Mouse (Mus musculus) thymus, postnatal 10 days (tissue): ENCODE measurements around the gene Gm20604.

Experiments
- DNase-seq, 2 experiments: peaks; one replicate each; pipeline ENCODE4 v3.0.0; 2021; ENCODE audit warnings: low spot score in 2 of 2

The Gm20604 gene

DNA sequence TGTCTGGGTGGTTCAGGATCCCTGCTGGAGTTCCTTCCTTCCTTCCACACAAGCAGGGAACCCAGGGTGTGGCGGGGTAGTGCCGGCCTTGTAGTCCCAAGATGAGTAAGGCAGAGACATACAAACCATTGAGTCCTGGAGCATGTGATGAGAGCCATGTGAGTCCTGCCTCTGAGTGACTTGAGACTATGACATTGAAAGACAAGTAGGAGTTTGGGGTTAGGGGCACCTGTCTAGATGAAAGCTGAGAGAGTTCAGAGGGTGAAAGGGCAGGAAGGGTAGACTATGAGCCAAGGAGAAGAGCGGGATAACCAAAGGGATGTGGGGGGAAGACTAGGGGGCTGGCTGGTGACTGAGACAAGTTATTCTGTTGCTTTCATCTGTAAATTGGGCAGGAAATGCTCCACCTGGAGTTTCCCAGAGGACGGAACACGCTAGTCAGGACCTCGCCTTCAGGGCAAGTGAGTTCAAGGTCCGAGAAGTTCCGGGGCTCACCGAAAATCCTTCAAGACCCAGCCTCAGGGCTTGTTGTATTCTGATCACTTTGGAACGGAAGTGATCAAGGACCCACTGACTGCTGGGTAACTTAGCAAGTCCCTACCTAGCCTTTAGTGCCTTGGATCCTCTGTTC is 51.5 kb downstream of the Gm20604 start:
- DNase-seq = no peak

GRCm38 (mm10) chr12:102705906-102706640 is 52.4 kb downstream of the Gm20604 start:
- no peak for DNase-seq

GRCm38 (mm10) chr12:102705216-102705871 is 53.1 kb downstream of the Gm20604 start:
- peak; percentile 82 to 96 for DNase-seq

GRCm38 (mm10) chr12:102704457-102705198 is 53.8 kb downstream of the Gm20604 start, which contains the start of gene Itpk1:
Gene Itpk1 (minus strand): TSS chr12:102704930.
- DNase-seq = peak; percentile 54 to 65

DNA sequence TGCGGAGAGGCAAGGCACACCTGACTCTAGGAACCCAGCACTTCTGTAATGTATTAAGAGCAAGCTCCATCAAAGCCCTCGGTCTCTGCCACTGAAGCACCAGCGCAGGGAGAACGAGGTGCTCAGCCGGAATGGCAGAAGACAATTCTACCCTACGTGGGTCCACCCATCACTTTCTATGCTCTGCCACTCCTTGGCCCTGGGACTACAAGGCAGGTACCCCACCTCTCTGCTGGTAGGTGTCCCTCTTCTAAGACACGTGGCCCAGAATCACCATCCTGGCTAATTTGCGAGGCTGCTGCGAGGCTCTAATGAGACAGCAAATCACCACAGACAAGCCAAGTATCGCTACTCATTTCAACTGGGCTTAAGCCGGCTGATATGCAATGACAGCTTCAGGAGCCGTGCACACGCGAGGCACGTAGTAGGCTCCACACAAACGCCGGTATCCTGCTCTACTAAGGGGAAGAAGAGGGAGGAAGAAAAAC is 54.5 kb downstream of the Gm20604 start:
- DNase-seq = peak in 1 of 2 experiments; percentile 30

GRCm38 (mm10) chr12:102703441-102703840 is 55.0 kb downstream of the Gm20604 start:
- DNase-seq = no peak

GRCm38 (mm10) chr12:102703111-102703412 is 55.4 kb downstream of the Gm20604 start:
- no peak for DNase-seq

GRCm38 (mm10) chr12:102702356-102703110 is 55.9 kb downstream of the Gm20604 start:
- peak; percentile 79 to 94 for DNase-seq

- DNase-seq = no peak
Measured at GRCm38 (mm10) chr12:102701691-102702207, 56.7 kb downstream of the Gm20604 start.

DNA sequence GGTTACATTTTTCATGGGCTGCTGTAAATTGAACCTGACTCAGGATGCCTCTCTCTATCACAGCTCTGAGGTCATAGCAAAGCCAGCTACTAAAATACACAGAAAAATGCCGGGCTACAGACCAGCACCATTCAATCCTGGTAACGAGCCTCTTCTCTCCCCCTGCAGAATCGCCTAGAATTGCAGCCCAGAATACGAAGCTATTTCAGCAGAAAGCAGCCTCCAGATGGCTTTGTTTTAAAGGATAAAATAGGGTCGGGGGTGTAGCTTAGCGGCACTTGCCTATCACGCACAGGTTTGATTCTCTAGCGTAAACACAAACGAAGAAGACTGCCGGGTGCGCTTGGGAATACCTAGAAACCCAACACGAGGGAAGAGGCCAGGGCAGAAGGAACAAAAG is 58.0 kb downstream of the Gm20604 start:
- no peak for DNase-seq

GRCm38 (mm10) chr12:102699156-102699555 is 59.3 kb downstream of the Gm20604 start:
- no peak for DNase-seq

- peak; percentile 56 to 65 for DNase-seq
Measured at GRCm38 (mm10) chr12:102698089-102698684, 60.3 kb downstream of the Gm20604 start.

DNA sequence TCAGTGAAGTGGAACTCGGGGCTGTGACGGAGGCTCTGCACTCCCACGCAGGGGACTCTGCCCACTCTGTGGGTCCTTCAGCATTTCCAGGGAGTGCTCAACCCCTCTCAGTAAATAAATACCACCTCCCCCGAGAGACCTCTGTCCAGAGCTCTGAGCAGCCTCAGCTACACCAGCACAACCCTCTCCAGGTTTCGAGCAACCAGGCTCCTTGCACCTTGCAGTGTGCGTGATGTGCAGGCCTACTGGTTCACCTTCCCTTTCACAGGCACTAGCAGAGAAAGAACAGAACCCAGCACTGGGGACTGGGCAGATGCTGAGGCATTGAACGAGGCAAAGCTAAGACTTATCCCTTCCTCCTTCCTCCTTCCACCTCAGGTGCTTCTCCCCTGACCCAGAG is 61.1 kb downstream of the Gm20604 start:
- no peak for DNase-seq

DNA sequence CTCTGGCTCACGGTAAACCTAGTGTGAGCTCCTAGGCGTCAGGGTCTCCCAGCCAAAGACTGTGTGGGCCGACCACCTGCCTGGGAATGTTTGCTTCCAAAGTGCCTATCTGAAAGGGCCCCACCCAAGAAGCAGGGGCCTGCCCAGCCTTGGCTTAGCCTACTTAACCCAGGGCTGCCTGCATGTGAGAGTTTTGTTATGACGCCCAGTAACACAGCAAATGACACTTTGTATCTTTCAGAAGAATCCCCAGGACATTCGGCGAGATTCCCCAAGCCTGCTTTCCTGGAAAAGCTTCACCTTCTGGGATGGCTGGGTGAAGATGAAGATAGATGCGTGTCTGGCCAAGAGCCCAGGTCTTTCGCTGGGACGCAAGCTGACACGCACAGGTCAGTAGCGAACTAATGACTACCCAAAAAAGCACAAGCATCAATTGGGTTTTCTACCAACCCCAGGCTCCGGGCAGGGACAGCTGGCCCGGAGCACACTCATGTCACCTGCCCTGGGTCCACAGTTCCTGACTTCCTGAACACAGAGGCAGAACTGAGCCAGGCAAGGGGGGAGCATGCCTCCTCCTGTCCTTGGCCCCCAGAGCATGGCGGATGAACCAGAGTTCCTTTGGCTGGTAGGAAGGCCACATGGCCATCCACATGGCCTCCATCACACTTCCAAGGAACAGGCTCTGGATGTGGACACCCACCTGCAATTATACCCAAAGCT is 61.7 kb downstream of the Gm20604 start:
- no peak for DNase-seq

GRCm38 (mm10) chr12:102695369-102696239 is 62.9 kb downstream of the Gm20604 start:
- peak; percentile 64 to 70 for DNase-seq

DNA sequence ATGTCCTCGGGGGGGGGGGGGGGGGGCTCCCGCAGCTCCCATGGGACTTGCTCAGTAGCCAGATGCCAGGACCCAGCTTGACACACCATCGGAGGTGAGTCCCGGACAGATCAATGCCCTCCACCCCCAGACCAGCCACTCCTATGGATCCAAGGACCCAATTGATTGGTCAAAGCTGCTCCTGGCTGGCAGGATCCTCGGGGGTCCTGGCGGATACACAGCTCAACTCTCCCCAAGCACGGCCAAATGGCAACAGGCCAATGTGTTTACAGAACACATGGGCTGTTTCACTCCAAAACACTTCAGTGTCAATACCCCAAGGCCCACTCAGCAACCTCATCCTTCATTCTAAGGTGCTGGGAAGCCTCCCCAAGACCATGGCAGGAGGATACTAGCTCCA is 66.7 kb downstream of the Gm20604 start:
- DNase-seq = no peak
